Mouse (Mus musculus): ENCODE results near the gene Chpf2. TPM values are rescaled to one million over a fixed set of nuclear protein-coding genes. Genes with fewer than 3 reads are reported as not detected.

The Chpf2 gene
- polyA plus RNA-seq (2012; rRNA removed) = 19.9 and 25.7 TPM in 2 replicates

- H3K36me3 ChIP-seq (ENCODE audit: control insufficient read depth, insufficient read depth, low read length) = peaks cover 2% of the 10 kb centered on the region; the same call in 1 of the 2 replicates
- peak within 1 kb of the TSS; percentile 89 for H3K4me3 ChIP-seq (ENCODE audit: low read depth, low read length)
- H3K27ac ChIP-seq (ENCODE audit: insufficient read depth, low read depth, low read length) = no peak within 1 kb of the TSS
- H3K4me1 ChIP-seq (ENCODE audit: control insufficient read depth, insufficient read depth, insufficient read length, low read length) = peaks cover 9% of the 10 kb centered on the region
- WGBS = under 1% methylated on average over 43 of the region's 43 CpGs
- H3K27me3 ChIP-seq (ENCODE audit: control insufficient read depth, insufficient read depth, low read length) = no peaks in the 10 kb centered on the region
- TF ChIP-seq POLR2A (IDR thresholded peaks at IDR 0.05; ENCODE audit: low read depth, low read length) (peak; percentile 79), CTCF (IDR thresholded peaks at IDR 0.05; ENCODE audit: extremely low read depth, insufficient read length, insufficient replicate concordance, low read depth, low read length) (no peak)
These were observed at the start of gene Chpf2 for GRCm38 (mm10) chr5:24586547-24587199. Gene Chpf2 (plus strand): TSS chr5:24586741.

GRCm38 (mm10) chr5:24537618-24538017, 48.9 kb upstream of the Chpf2 start:
- 65% methylated on average over 16 of the region's 16 CpGs for WGBS
- H3K27ac ChIP-seq (ENCODE audit: insufficient read depth, low read depth, low read length) = no peak overlapping the region
- no peaks in the 10 kb centered on the region for H3K36me3 ChIP-seq (ENCODE audit: control insufficient read depth, insufficient read depth, low read length)
- no peaks in the 10 kb centered on the region; the same call in 1 of the 2 replicates for H3K27me3 ChIP-seq (ENCODE audit: control insufficient read depth, insufficient read depth, low read length)
- H3K4me1 ChIP-seq (ENCODE audit: control insufficient read depth, insufficient read depth, insufficient read length, low read length) = peaks cover 5% of the 10 kb centered on the region; the same call in 1 of the 2 replicates
- no peak overlapping the region for H3K4me3 ChIP-seq (ENCODE audit: low read depth, low read length)
- TF ChIP-seq POLR2A (IDR thresholded peaks at IDR 0.05; ENCODE audit: low read depth, low read length) (no peak), CTCF (IDR thresholded peaks at IDR 0.05; ENCODE audit: extremely low read depth, insufficient read length, insufficient replicate concordance, low read depth, low read length) (no peak)

- Histone ChIP-seq H3K27ac (ENCODE audit: insufficient read depth, low read depth, low read length) (no peak overlapping the region), H3K27me3 (ENCODE audit: control insufficient read depth, insufficient read depth, low read length) (no peaks in the 10 kb centered on the region; the same call in 1 of the 2 replicates), H3K4me1 (ENCODE audit: control insufficient read depth, insufficient read depth, insufficient read length, low read length) (peaks cover 5% of the 10 kb centered on the region; the same call in 1 of the 2 replicates), H3K36me3 (ENCODE audit: control insufficient read depth, insufficient read depth, low read length) (no peaks in the 10 kb centered on the region), H3K4me3 (ENCODE audit: low read depth, low read length) (no peak overlapping the region)
- WGBS = 82% methylated on average over 22 of the region's 22 CpGs
- TF ChIP-seq POLR2A (IDR thresholded peaks at IDR 0.05; ENCODE audit: low read depth, low read length) = no peak
- TF ChIP-seq CTCF (IDR thresholded peaks at IDR 0.05; ENCODE audit: extremely low read depth, insufficient read length, insufficient replicate concordance, low read depth, low read length) = no peak
These were observed 46.8 kb upstream of the Chpf2 start for GRCm38 (mm10) chr5:24539571-24540296.

- Histone ChIP-seq H3K27me3 (ENCODE audit: control insufficient read depth, insufficient read depth, low read length) (no peaks in the 10 kb centered on the region; the same call in 1 of the 2 replicates), H3K4me1 (ENCODE audit: control insufficient read depth, insufficient read depth, insufficient read length, low read length) (peaks cover 5% of the 10 kb centered on the region; the same call in 1 of the 2 replicates), H3K36me3 (ENCODE audit: control insufficient read depth, insufficient read depth, low read length) (no peaks in the 10 kb centered on the region), H3K4me3 (ENCODE audit: low read depth, low read length) (peak within 1 kb of the TSS; percentile 30), H3K27ac (ENCODE audit: insufficient read depth, low read depth, low read length) (no peak within 1 kb of the TSS)
- TF ChIP-seq POLR2A (IDR thresholded peaks at IDR 0.05; ENCODE audit: low read depth, low read length) = no peak
- TF ChIP-seq CTCF (IDR thresholded peaks at IDR 0.05; ENCODE audit: extremely low read depth, insufficient read length, insufficient replicate concordance, low read depth, low read length) = no peak
- 16% methylated on average over 14 of the region's 14 CpGs for WGBS
These were observed 46.0 kb upstream of the Chpf2 start, which contains the start of gene Asb10 for GRCm38 (mm10) chr5:24540387-24541143. Gene Asb10 (minus strand): TSS chr5:24540978.

- peaks cover 5% of the 10 kb centered on the region; the same call in 1 of the 2 replicates for H3K4me1 ChIP-seq (ENCODE audit: control insufficient read depth, insufficient read depth, insufficient read length, low read length)
- 22% methylated on average over 6 of the region's 6 CpGs for WGBS
- no peak overlapping the region for H3K4me3 ChIP-seq (ENCODE audit: low read depth, low read length)
- H3K27ac ChIP-seq (ENCODE audit: insufficient read depth, low read depth, low read length) = no peak overlapping the region
- no peak for TF ChIP-seq CTCF (IDR thresholded peaks at IDR 0.05; ENCODE audit: extremely low read depth, insufficient read length, insufficient replicate concordance, low read depth, low read length)
- H3K27me3 ChIP-seq (ENCODE audit: control insufficient read depth, insufficient read depth, low read length) = no peaks in the 10 kb centered on the region; the same call in 1 of the 2 replicates
- no peaks in the 10 kb centered on the region for H3K36me3 ChIP-seq (ENCODE audit: control insufficient read depth, insufficient read depth, low read length)
These were observed 45.4 kb upstream of the Chpf2 start for GRCm38 (mm10) chr5:24541144-24541569.

- TF ChIP-seq POLR2A (IDR thresholded peaks at IDR 0.05; ENCODE audit: low read depth, low read length) = no peak
- TF ChIP-seq CTCF (IDR thresholded peaks at IDR 0.05; ENCODE audit: extremely low read depth, insufficient read length, insufficient replicate concordance, low read depth, low read length) = no peak
- H3K36me3 ChIP-seq (ENCODE audit: control insufficient read depth, insufficient read depth, low read length) = no peaks in the 10 kb centered on the region
- WGBS = 71% methylated on average over 7 of the region's 7 CpGs
- H3K4me1 ChIP-seq (ENCODE audit: control insufficient read depth, insufficient read depth, insufficient read length, low read length) = peaks cover 5% of the 10 kb centered on the region; the same call in 1 of the 2 replicates
- H3K27me3 ChIP-seq (ENCODE audit: control insufficient read depth, insufficient read depth, low read length) = no peaks in the 10 kb centered on the region; the same call in 1 of the 2 replicates
- H3K27ac ChIP-seq (ENCODE audit: insufficient read depth, low read depth, low read length) = no peak overlapping the region
- no peak overlapping the region for H3K4me3 ChIP-seq (ENCODE audit: low read depth, low read length)
These were observed 43.9 kb upstream of the Chpf2 start for GRCm38 (mm10) chr5:24542643-24543042.
